Mouse (Mus musculus): ENCODE results near the gene Zc3h4.

The Zc3h4 gene

GRCm38 (mm10) chr7:16441241-16441640 lies 40.5 kb downstream of the Zc3h4 start:
- DNase-seq, result no peak

GRCm38 (mm10) chr7:16451656-16452055 lies 50.9 kb downstream of the Zc3h4 start:
- no peak for DNase-seq

DNA sequence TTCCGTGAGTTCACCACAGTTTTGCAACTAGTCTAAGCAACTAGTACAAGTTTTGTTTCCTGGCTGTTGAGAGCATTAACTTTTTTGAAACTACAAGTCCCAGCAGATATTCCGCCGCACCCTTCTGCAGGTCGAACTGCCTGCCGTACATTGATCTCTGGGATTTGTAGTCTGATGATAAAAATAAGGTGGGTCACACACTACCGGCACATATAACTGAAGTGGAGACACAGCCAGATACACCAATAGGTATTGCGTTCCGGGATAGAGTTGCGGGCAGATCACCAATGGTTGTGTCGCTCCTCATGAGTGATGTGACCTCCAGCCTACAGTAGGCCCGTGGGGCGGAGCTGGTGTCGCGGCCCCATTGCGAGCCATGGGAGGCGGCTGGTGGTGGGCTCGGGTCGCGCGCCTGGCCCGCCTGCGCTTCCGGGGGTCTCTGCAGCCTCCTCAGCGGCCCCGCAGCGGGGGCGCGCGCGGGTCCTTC lies 51.9 kb downstream of the Zc3h4 start, which contains the start of gene Tmem160:
Gene Tmem160 (plus strand): TSS at position 193 of the 487 bp plus-strand sequence.
- DNase-seq, result peak; percentile 91 to 92

GRCm38 (mm10) chr7:16453118-16453711 lies 52.5 kb downstream of the Zc3h4 start:
- peak; percentile 64 to 66 for DNase-seq

GRCm38 (mm10) chr7:16455016-16455415 lies 54.3 kb downstream of the Zc3h4 start:
- DNase-seq, result no peak

DNA sequence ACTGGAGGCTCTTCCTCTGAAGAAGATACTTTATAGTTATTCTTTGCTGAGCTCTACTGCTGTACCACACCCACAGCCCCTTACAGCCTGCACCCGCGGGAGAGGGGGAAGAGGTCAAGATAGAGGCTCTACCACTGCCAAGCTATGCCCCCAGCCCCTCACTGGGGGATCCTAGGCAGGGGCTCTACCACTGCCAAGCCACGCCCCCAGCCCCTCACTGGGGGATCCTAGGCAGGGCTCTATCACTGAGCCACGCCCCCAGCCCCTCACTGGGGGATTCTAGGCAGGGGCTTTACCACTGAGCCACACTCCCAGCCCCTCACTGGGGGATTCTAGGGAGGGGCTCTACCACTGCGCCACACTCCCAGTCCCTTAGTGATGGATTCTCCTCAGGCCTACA lies 55.6 kb downstream of the Zc3h4 start:
- no peak for DNase-seq

DNA sequence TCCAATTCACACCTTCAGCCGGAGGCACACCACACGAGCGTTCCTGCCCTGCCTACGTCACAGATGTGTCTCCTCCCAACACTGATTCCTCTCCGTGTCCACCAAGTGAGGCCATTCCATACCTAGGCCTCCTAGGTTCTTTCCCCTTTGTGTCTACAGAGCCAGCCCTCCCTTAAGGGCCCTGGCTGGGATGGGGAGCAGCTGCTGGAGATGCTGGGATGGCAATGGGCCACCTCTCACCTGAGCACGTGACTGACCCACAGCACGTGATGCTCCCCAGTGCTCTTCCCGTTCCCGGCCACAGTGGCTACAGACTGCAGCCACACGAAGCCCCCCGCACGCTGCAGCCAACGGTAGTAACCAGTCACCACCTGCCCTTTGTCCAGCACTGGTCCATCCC lies 59.9 kb downstream of the Zc3h4 start:
- peak; percentile 57 to 69 for DNase-seq

DNA sequence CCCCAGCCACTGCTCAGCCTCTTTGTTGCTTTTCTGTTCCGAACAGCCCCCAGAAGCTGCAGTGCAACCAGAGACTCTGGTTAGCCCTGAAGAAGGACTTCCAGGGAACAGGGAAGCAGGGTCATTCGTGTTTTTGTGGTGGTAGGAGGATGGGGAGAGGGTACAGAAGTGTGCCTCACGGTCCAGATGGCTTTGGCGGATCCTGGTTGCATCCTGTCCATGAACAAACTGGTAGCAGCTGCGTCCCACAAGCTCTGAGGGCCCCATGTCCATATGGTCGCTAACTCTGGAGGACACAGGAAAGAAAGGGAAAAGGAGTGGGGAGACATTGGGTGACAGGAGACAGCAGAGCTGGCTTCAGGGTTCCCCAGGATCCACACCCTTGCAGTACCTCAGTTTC lies 60.4 kb downstream of the Zc3h4 start:
- no peak for DNase-seq

DNA sequence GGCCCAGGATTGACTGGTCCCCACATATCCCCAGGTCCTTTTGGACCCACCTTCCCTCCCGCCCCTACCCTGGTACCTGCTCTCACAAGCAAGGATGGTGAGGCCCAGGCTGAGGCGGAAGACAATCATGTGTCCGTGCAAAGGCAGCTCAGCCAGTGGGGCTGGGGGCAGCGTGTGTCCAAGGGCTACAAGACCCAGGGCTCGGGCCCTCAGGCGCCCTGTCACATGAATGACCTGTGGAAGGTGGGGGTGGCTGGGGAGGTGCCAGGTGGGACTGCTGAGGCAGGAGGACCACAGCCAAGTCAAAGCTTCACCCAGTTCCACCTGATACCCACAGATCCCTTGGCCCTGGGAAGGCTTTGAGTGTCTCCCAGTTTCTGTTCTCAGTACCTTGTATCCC lies 61.0 kb downstream of the Zc3h4 start:
- DNase-seq, result peak in 1 of 2 experiments; percentile 54

- DNase-seq, result peak; percentile 93 to 94
Observed at GRCm38 (mm10) chr7:16463214-16463613, 62.5 kb downstream of the Zc3h4 start.

- peak; percentile 88 to 93 for DNase-seq
Observed at GRCm38 (mm10) chr7:16465160-16465559, 64.5 kb downstream of the Zc3h4 start.

DNA sequence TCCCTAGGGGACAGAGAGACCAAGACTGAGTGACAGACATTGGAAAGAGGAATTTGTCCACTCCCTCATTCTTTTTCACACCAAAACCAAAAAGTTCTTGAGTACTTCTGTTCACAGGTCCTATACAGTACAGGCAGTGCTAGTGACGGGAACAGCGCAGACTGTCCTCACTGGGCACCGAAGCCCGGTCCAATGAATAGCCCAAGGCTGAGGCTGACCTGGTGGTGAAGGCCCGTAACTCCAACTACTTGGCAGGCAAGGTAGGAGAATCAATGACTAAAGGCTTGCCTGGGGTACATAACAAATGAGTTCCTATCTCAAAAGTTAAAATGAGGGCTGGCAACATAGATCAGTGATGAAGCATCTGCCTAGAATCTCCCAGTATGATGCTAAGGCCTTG lies 64.9 kb downstream of the Zc3h4 start:
- no peak for DNase-seq

DNA sequence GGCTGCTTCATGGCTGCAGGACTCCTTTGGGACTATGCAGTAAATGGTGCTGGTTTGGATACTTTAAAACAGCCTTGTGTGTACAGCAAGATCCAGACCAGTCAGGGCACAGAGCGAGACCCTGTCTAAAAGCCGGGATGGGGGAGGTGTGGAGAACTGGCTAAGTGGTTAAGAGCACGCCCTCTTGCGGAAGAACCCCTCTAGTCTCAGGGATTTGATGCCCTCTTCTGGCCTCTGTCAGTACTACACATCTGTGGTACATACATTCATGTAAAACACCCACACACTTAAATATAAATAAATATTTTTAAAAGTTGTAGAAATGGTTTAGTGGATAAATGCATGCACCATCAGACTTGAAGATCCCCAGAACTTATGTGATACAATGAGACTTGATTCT lies 65.9 kb downstream of the Zc3h4 start:
- DNase-seq, result peak in 1 of 2 experiments; percentile 52

DNA sequence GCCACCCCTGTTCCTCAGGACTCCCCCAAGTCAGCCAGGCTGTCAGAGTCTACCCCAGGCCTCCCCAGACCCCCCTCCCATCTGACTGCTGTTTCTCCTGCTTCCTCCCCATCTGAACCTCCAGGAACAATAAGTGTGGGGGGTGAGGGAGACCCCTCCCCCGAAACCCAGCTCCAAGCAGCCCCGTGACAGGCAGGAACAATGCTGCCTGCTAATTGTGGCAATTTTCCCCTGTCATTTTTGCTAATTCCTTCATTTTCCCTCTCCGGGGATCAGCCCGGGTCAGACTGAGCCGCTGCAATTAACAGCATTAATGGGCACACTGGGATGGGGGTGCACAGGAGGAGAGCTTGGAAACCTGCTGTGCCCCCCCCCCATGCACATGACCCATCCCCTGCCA lies 67.4 kb downstream of the Zc3h4 start:
- DNase-seq, result no peak

DNA sequence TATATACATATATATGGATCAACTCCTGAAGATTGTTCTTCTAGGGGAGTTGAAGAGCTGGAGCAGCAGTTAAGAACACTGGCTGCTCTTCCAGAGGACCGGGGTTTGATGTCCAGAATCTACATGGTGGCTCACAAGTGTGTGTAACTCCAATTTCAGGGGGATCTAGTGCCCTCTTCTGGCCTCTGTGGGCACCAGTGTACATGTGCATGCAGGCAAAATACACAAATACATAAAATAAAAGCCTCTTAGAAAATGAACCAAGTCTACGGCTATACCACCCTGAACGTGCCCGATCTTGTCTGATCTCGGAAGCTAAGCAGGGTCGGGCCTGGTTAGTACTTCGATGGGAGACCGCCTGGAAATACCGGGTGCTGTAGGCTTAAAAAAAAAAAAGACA lies 70.8 kb downstream of the Zc3h4 start:
- DNase-seq, result peak in 1 of 2 experiments; percentile 50

DNA sequence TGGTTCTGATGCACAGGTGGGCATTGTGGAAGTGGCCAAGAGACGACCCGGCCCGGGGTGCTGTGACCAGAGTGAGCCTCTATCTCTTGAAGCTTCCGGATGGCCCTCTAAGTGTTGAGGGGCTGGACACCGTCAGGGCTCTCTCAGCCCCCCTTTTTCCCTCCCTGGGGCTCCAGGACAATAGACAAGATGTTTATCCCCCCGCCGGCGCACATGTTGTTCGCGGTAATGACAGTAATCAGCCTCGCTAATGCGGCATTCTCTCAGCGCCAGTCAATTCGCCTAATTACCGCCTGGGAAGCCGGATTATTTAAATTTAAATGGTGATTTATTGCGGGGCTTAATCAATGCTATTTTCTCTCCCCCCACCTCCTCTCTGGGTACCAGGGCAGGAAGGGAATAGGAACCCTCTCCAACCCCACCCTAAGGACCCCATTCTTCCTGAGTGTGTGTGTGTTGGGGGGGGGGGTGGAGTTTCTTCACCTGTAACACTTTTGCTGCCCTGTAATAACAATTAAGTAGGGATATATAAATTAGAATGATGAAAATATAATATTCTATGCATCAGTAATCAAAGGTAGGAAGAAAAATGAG lies 71.5 kb downstream of the Zc3h4 start:
- no peak for DNase-seq

- no peak for DNase-seq
Observed at GRCm38 (mm10) chr7:16473847-16474246, 73.1 kb downstream of the Zc3h4 start.

GRCm38 (mm10) chr7:16474445-16474844 lies 73.7 kb downstream of the Zc3h4 start:
- DNase-seq, result peak in 1 of 2 experiments; percentile 46

GRCm38 (mm10) chr7:16475321-16475720 lies 74.6 kb downstream of the Zc3h4 start:
- DNase-seq, result no peak

DNA sequence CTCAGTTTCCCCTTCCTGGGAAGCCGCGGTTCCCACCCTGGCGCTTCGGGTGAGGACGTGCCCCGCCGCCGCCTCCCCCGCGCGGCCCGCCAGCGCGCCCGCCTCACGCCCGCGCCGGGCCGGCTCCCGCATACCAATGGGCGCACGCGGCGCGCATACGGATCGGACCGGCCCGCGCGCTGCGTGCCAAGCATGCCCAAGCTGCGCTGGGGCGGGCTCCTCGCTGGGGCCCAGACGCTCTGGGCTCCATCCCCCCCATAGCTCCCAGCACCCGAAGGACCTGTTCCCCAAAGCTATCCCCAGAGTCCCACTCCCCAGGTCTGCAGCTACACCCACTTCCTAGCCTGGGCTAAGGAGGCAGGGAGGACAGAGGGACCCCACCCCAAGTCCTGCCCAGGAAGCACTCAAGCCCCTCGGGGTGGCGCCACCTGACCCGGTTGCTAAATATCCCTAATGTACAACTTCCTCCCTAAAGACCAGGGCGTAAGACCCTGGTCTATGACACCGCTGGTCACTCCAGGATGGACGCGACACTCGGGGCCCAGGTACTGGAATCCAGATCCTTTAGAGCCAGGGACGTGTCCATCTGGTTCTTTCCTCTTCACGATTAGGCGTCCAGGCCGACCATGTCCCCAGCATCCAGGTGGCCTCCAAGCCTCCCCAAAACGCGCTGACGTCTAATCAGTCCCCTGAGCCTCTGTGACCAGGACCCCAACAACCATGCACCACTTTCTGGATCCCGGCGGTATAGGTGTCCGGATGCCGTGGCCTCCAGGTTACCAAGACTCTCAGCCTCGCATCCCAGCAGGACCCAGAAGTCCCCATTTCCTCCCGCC lies 75.3 kb downstream of the Zc3h4 start:
- DNase-seq, result no peak

DNA sequence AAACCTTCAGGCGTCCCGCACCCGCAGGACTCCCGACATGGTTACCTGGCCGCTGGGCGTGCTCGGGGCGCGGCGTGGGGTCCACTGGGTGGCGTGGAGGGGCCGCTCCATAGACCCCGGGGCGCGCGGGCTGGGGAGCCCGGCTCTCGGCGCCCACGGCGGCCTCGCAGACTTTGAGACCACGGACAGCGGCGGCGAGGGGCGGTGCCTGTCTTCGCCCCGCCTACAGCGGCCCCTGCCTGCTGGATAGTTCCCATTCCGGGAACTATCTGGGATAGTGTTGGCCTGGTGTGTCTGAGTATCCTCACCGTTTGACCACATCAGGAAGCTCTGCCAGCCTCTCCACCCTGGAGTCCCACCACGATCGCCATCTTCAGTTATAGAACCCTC lies 75.9 kb downstream of the Zc3h4 start:
- no peak for DNase-seq

- no peak for DNase-seq
Observed at GRCm38 (mm10) chr7:16477628-16478027, 76.9 kb downstream of the Zc3h4 start, which contains the start of gene Npas1. Gene Npas1 (minus strand): TSS chr7:16477728.
